Mouse (Mus musculus) bone marrow, adult 2 months (tissue): ENCODE results near the gene Ece1. TPM values are rescaled to one million over a fixed set of nuclear protein-coding genes. Genes with fewer than 3 reads are reported as not detected.

Source experiments
- H3K27ac ChIP-seq: fragments of 200-500 bp; 2 replicates; pipeline ENCODE4 v1.5.1; 2012; ENCODE audit warnings: low read depth, mild to moderate bottlenecking, control low read depth, inconsistent platforms, low read length; ENCODE audit not compliant: control insufficient read depth, poor library complexity, insufficient read depth
- H3K4me1 ChIP-seq: fragments of 200-500 bp; 2 replicates; pipeline ENCODE4 v1.6.1; 2011; ENCODE audit warnings: low read length; ENCODE audit not compliant: control insufficient read depth, insufficient read depth
- H3K4me3 ChIP-seq: fragments of 200-500 bp; replicated peaks from 2 replicates; pipeline ENCODE3; 2011; ENCODE audit warnings: mild to moderate bottlenecking, low read depth, low read length, control low read depth; ENCODE audit not compliant: control insufficient read depth
- CTCF ChIP-seq: fragments of 200-500 bp; IDR thresholded peaks from 2 replicates; pipeline ENCODE4 v1.5.1; 2011; ENCODE audit warnings: low read length, control low read depth; ENCODE audit not compliant: control insufficient read depth, insufficient read depth
- POLR2A ChIP-seq: fragments of 200-500 bp; IDR thresholded peaks from 2 replicates; pipeline ENCODE4 v1.6.1; 2011; ENCODE audit warnings: low read depth, mild to moderate bottlenecking, control low read depth, low read length, borderline replicate concordance; ENCODE audit not compliant: control insufficient read depth
- WGBS: fragments of 180-500 bp; shearing (Covaris S2); methylation state at CpG from one replicate; pipeline ENCODE4 v1.1.7; 2018; 5-methylcytosine and 5-hydroxymethylcytosine counted together
- polyA plus RNA-seq: library from polyadenylated mRNA; stranded (reverse); fragments of >200 nt; gene quantifications from 2 replicates; pipeline ENCODE4 v1.2.4, GENCODE M21; 2011; ENCODE audit warnings: low replicate concordance; ENCODE audit not compliant: missing spikeins, insufficient read depth, insufficient read length

Ece1 gene
- polyA plus RNA-seq, 1 experiment, result 7.3 TPM

GRCm38 (mm10) chr4:137861461-137862011 is 501 bp upstream of the Ece1 start:
- Histone ChIP-seq H3K4me1 (peaks cover 2% of the 10 kb centered on the region; the same call in 1 of the 2 replicates), H3K27ac (peak overlapping the region; percentile 69), H3K4me3 (peak overlapping the region; percentile 68)
- no peak for TF ChIP-seq CTCF
- TF ChIP-seq POLR2A, result no peak
- WGBS, result under 1% methylated on average over 17 of the region's 17 CpGs

- H3K4me1 ChIP-seq, result peaks cover 2% of the 10 kb centered on the region; the same call in 1 of the 2 replicates
- peak overlapping the region; percentile 71 for H3K4me3 ChIP-seq
- no peak overlapping the region for H3K27ac ChIP-seq
- TF ChIP-seq POLR2A (no peak), CTCF (no peak)
- 20% methylated on average over 21 of the region's 21 CpGs for WGBS
These were observed 641 bp downstream of the Ece1 start for GRCm38 (mm10) chr4:137862516-137863240.

- WGBS, result 80% methylated on average over 4 of the region's 4 CpGs
These were observed 2.0 kb downstream of the Ece1 start for GRCm38 (mm10) chr4:137864031-137864430.

GRCm38 (mm10) chr4:137864769-137865168 is 2.7 kb downstream of the Ece1 start:
- Histone ChIP-seq H3K27ac (no peak overlapping the region), H3K4me3 (no peak overlapping the region), H3K4me1 (peaks cover 2% of the 10 kb centered on the region; the same call in 1 of the 2 replicates)
- WGBS, result 54% methylated on average over 9 of the region's 9 CpGs
- TF ChIP-seq POLR2A (no peak), CTCF (no peak)

More at GRCm38 (mm10) chr4:137864031-137864430, 2.0 kb downstream of the Ece1 start:
- Histone ChIP-seq H3K27ac (no peak overlapping the region), H3K4me1 (peaks cover 2% of the 10 kb centered on the region; the same call in 1 of the 2 replicates), H3K4me3 (no peak overlapping the region)
- no peak for TF ChIP-seq POLR2A
- TF ChIP-seq CTCF, result no peak

GRCm38 (mm10) chr4:137865221-137865641 is 3.2 kb downstream of the Ece1 start:
- Histone ChIP-seq H3K4me1 (peaks cover 2% of the 10 kb centered on the region; the same call in 1 of the 2 replicates), H3K4me3 (no peak overlapping the region), H3K27ac (no peak overlapping the region)
- 82% methylated on average over 10 of the region's 10 CpGs for WGBS
- TF ChIP-seq POLR2A (no peak), CTCF (no peak)

GRCm38 (mm10) chr4:137866206-137866863 is 4.3 kb downstream of the Ece1 start:
- peaks cover 2% of the 10 kb centered on the region; the same call in 1 of the 2 replicates for H3K4me1 ChIP-seq
- 37% methylated on average over 19 of the region's 19 CpGs for WGBS
- no peak for TF ChIP-seq POLR2A
- no peak for TF ChIP-seq CTCF

GRCm38 (mm10) chr4:137867225-137867624 is 5.2 kb downstream of the Ece1 start:
- 78% methylated on average over 4 of the region's 4 CpGs for WGBS
- Histone ChIP-seq H3K4me1 (peaks cover 2% of the 10 kb centered on the region; the same call in 1 of the 2 replicates), H3K27ac (no peak overlapping the region)

More at GRCm38 (mm10) chr4:137866206-137866863, 4.3 kb downstream of the Ece1 start:
- H3K27ac ChIP-seq, result no peak overlapping the region; the same call in 1 of the 2 replicates
- no peak overlapping the region for H3K4me3 ChIP-seq

More at GRCm38 (mm10) chr4:137867225-137867624, 5.2 kb downstream of the Ece1 start:
- TF ChIP-seq CTCF (no peak), POLR2A (no peak)
- H3K4me3 ChIP-seq, result no peak overlapping the region
